Mouse (Mus musculus): Measurements from ENCODE around the gene Nr2f2.
A peak's percentile ranks its signal among the peaks of the same experiment; 100 is the strongest.

Nr2f2 gene

DNA sequence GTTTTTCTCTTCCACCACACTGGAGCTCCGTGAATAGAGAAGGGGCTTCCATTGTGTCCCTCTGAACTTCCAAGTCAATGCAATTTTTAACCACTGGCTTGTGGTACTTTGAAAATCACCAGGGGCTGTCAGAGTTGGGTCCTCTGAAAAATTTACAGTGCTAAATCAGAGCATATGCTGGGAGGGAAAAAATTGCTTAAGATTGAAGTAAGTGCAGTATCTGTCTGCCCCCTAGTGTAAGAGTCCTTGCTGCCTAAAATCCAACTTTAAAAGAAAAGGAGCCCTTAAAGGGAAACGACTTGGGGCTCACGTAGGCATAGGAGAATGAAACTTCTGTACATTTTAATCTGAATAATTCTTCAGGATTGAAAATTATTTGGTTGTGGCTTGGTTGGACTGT lies 1.7 kb downstream of the Nr2f2 start:
- no peak for DNase-seq

DNA sequence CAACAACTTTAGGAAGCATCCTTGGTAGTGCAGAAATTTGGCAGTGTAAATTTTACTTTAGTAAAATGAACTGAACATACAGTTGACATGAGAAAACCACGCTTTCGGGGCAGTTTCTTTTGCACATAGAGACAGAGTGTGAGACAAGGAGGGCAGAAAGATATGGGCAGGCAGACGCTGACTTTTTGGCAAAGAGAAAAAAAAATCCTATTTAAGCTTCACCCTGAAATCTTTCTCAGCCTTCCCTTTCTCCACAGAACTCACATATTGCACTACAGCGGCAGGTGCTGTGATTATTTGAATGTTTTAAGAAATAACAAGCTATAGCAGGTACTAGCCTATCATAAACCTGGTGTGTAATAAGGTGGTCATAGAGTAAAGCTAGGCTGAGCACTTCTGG lies 3.2 kb downstream of the Nr2f2 start:
- no peak for DNase-seq

DNA sequence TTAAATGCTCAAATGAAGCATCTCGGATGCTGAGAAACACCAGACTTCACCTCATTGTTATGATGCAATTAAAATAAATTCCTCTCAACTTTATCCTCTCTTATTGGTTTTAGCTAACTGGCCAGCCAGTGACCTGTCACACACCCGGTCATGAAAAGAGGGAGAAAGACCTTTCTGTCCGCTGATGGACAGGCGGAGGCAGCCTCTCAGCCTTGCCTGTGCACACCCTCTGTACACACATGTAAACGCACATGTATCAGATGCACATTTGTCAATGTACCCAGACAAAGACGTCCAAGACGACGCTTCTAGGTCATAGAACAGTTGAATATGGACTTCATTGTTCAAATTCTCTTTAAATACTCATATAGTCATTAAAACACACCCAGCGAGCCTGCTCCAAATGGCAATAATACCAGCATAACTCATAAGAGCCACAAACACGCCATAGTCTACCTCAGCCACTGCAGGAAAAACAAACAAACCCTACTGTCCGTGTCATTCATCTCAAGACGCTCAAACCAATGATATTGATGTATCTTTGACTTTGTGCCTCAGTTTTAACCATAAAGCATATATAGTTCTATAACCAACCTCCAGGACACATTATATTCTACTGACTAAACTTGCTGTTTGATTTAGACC lies 3.9 kb downstream of the Nr2f2 start:
- no peak for DNase-seq

DNA sequence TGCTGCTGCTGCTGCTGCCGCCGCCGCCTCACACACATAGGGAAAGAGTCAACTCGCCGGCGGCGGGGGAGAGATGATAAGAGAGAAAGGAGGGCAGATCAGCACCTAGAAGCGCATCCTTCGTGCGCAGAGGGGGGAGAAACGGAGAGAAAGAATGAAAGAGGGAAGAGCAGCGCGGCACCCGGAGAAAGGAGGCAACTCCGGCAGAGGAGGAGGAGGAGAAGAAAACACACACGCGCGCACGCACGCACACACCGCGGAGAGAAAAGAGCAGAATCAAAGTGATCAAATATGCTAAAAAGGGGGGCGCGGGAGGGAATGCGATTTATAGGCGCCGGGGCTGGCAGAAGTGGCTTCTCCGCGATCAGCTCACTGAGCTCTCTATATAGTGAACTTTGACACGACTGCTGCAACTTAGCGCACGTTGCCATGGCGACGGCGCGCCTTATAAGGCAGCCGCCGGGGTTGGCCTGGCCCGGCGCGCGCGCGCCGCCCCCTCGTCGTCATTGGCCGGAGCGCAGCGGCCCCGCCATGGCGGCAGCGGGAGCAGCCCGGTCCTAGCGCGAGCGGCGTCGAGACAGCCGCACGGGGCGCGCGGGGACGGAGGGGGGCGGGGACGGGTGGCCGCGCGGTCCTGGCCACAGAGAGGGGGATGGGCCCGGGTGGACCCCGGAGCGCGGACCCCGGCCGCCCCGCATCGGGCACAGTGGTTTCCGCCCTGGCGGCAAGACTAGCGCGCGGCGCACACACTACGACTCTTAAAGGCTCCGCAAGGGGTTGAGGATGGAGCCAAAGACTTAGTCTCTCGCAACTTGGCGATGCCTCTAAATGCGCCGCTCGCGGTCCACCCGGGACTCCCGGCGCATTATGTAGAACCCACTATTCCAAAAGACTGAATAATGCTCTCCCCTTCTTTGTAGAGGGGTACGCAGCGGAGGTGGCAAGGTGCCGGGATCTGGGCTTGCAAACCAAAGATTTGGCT lies 4.9 kb downstream of the Nr2f2 start:
- peak; percentile 57 for DNase-seq

DNA sequence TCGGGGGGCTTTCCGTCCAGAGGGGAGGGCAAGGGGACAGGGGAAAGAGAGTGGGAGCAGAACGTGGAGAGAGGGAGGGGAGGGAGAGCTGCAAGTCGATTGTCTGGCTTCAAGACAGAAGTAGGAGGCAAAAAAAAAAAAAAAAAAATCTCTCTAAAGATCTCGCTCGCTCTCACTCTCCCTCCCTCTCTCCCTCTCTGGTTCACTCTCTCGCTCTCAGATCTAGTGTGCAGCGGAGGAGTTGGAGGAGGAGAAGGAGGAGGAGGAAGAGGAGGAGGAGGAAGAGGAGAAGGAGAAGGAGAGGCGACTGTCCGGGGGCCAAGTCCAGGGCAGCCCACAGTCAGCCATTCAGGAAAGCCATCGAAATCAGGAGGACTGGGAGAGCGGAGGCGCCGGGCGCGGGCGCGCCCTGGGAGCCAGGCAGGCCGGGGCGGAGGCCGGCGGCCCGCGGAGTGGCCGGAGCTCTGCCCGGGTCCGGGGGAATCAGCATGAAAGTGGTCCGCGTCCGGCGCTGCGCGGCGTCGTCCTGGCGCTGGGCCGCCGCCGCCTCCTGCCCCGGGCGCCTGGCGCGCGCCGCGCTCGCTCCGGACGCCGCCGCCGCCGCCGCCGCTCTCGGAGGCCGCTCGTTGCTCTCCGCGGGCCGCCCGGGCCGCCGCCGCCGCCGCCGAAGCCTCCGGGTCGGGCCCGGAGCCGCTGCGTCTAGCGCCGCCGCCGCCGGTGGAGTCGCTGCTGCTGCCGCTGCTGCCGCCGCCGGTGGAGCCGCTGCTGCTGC lies 5.7 kb downstream of the Nr2f2 start:
- no peak for DNase-seq

DNA sequence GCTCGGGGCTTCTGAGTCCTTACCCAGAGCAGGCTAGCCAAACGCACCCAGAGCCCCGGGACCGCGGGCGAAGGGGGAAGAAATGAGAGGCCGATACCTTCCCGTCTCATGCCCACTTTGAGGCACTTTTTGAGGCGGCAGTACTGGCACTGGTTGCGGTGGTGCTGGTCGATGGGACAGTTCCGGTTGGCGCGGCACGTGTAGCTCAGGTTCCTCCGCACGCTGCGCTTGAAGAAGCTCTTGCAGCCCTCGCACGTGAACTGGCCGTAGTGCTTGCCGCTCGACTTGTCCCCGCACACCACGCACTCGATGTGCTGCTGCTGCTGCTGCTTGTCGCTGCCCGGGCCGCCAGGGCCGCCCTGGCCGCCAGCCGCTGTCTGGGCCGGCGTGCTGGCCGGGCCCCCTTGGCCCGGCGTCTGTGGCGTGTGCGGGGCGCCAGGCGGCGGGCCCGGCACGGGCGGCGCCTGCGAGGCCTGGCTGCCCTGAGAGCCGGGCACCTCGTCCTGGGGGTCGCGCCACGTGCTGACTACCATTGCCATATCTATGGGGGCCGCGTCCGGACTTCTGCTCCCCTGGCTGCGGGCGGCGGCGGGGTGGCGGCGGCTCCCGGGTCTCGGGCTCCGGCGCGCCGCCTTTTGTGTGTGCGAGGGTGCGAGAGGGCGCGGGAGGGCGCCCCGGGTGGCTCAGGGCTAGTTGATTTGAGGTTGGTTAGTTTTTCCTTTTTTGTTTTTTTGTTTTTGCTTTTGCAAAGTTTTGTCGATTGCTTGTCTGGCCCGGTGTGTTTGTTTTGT lies 6.5 kb downstream of the Nr2f2 start:
- no peak for DNase-seq

DNA sequence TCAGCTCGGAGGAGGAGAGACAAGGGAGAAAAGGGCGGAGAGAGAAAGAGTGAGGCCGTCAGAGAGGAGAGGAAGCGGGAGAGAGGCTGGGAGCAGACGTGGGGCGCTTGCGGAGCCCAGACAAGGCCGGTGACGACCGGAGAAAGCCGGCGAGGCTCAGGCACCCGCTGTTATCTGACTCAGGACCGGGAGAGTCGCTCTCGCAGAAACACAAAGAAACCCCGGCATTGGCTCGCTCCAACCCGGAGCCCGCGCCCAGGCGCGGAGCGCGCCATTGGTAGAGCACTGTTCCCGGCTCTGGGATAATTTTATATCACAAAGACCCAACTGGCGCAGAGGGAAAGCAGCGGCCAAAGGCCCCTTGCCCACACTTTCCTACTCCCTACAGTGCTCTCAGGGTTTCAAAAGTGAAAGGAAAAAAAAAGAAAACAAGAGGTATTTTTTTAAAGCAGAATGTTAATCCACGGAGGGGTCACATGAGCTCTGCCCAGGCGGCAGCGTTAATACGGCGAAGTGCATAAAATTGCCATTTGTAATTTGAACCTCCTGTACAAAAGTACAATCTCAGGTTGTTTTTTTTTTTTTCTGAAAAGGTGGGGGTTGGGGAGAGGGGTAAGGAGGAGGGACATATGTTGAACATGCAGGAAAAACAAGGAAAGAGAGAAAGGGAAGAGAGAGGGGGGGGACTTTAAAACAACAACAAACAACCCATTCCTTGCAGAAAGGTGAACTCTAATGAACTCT lies 7.5 kb downstream of the Nr2f2 start:
- no peak for DNase-seq

DNA sequence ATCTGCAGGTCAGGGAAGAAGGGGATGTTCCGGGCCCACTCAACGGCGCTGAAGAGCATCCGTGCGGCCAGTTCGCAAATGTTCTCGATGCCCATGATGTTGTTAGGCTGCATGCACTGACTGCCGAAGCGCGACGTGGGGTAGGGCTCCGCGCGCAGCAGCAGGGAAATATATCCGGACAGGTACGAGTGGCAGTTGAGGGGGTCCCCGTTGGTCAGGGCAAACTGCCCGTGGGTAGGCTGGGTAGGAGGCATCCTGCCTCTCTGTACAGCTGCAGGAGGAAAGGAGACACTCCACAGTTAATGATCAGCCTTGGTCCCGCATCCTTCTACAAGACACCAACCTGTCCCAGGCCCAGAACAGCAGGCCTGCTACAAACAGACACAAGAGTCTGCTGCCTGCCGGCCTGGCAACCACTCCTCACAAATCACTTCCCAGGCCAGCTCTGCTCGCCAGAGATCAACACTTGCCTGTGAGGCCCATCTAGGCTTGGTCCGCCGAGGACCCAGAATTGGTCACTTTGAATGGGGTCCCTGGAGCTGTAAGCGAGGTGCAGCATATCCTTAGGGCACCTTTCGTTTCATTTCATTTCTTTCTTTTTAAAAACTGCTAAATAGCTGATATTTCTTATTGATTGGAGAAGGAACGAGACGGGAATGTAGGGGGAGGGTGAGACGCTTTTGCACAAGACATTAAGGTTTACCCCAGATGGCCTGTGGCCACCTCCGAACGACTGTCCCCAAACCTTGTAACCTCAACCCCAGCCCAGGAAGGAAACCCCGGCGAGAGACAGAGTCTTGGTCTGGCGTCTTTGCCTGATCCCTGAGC lies 8.3 kb downstream of the Nr2f2 start:
- DNase-seq: no peak

DNA sequence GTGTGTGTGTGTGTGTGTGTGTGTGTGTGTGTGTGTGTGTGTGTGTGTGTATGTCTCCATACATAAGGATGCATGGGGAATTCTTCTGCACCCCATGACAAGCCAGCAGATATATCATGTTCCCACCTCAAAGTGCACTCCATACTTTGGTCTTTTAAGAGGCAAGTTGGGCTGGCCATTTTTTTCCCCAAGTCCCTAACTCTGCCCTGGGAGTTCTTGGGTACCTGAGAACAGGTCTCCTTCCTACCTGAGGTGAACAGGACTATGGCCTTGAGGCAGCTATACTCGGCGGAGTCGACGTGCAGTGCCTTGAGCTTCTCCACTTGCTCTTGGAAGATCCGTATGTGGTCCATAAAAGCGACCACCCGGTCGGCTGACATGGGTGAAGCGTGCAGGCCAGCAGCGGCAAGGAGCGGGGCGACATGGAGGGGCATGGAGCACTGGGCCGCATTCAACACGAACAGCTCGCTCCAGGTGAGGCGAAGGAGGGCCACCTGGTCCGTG lies 9.0 kb downstream of the Nr2f2 start:
- no peak for DNase-seq

DNA sequence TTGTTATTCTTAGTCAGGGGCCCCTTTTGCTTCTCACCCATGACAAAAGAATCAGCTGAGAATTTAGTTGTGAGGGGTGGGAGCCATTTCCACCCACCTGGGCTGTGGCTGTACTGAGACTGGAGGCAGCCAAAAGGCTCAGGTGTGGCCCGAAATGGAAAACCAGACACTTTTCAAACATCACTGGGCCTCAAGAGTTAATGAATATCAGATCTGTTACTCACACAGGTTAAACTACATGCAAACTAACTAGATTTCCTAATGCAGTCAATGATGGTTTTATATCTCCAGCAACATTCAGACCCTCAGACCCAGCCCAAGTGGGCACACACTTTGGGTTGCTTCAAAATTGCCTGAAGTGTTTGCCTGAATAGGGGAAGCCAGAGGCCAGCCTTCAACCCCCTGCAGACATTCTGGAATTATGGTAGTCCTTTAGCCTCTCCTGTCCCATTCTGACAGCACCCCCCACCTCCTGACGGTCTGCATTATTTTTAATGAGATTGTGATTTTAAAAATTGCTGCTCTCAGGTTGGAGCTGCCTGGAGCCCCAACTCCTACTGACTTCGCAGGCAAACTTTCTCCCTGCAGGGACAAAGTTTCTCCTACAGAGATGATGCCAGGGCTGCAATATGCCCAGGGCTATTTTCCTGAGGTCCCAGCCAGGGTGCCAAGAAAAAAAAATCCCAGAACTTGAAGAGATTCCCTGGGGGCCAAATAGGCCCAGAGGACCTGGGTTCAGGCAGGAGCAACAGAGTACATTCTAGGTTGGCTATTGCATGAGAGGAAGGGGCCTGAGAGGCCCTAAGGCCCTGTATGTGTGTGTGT lies 9.6 kb downstream of the Nr2f2 start:
- no peak for DNase-seq

DNA sequence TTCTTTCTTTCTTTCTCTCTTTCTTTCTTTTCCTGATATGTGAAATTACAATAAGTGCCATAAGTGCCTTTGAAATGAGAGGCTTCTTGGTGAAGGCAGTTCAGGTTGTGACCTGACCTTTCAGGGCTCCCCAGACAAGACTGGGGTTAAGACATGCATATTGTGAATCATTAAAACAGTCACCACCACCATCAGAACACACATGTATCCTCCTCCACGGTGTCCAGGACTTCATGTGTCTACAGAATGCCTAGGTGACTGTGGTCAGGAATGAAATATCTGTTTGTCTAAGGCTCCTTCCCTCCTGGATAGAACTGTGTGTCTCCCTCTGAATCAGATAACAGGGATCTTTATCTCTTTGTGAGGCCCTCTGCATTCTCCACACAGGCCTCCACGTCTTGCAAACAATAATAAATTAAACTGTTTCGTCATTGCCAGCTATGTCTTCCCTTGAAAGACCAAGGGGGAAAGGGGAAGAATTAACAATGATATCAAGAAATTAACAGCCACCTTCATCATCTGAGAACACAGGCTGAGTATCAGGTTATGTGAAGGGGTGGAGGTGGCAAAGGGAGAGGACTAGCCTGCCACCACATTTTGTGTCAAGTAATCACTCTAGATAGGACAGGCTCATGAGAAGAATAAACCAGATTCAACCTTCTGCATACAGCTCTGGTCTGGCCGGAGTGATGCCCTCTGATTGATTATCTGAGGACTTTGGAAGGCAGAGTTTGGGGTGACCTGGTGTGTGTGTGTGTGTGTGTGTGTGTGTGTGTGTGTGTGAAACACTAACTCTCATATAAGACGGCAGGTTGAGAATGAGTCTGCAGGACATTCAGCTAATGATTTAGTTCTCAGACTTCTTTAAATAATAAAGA lies 10.6 kb downstream of the Nr2f2 start:
- no peak for DNase-seq

DNA sequence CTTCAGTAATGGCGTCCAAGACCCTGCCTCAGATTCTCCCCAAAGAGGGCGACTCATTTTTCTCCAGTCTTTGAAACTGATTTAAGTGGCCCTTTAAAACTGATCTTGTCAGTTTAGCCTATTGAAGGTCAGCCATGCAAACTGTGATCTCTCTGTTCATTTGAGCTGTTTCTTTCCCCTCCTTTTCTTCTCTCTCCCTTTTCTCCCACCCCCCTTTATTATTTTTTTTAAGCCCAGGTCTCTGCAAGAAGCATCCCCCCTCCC lies 11.2 kb downstream of the Nr2f2 start:
- no peak for DNase-seq

DNA sequence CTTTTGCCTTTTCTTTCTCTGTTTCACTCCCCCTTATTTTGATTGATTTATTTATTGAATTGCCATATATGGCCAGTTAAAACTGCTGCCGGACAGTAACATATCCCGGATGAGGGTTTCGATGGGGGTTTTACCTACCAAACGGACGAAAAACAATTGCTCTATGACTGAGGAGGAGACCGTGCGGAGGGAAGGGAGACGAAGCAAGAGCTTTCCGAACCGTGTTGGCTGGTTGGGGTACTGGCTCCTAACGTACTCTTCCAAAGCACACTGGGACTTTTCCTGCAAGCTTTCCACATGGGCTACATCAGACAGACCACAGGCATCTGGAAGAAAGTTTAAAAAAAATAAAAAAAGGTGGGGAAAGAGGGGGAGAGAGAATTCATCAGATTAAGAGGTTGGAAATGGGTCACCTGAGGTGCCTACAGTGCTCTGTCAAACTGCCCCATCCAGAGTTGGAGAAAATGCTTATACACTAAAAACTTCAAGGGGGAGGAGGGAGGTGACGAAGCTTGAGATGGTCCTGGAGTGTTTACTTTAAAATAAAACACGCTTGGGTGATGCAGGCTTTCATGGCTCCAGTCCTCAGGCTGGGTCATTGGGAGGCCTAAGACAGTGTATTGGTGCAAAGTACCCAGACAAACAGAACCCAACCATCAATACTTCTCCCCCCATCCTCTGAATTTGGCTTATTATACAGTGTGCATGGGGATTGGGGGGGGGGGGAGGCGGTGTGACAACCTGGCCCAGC lies 11.8 kb downstream of the Nr2f2 start:
- no peak for DNase-seq

DNA sequence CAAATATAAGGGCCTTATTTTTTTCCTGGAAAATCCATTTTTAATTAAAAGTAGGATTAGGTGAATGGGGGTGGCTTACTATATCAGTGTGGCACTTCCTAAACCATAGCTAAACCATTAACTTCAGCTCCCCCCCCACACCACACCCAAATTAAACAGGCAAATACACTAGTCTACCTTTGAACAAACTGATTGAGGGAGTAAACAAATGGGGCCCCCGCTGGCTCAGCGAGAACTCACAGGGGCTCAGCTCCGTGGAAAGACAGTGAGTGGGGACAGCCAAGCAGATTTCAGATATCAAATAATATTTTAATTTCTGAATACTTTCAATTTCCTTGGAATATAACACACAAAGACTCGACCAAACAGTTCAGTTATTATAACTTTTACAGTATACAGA lies 13.4 kb downstream of the Nr2f2 start:
- no peak for DNase-seq

DNA sequence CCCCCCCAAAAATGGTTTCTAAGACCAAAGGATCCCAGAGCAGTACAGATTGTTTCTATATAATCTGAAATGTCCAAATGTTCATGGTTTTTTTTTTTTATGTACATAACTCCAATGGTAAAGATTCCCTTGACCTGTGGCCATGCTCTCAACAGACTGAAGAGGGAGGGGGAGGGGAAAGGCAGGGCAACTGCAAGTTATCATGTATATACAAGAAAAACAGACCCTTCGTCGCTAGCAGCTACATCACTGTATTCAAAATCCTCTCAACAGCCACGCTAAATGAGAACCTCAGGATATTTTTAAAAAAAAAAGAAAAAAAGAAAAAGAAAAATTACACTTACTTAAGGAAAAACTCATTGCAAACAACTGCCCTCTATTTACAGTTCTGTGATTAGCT lies 13.9 kb downstream of the Nr2f2 start:
- no peak for DNase-seq

DNA sequence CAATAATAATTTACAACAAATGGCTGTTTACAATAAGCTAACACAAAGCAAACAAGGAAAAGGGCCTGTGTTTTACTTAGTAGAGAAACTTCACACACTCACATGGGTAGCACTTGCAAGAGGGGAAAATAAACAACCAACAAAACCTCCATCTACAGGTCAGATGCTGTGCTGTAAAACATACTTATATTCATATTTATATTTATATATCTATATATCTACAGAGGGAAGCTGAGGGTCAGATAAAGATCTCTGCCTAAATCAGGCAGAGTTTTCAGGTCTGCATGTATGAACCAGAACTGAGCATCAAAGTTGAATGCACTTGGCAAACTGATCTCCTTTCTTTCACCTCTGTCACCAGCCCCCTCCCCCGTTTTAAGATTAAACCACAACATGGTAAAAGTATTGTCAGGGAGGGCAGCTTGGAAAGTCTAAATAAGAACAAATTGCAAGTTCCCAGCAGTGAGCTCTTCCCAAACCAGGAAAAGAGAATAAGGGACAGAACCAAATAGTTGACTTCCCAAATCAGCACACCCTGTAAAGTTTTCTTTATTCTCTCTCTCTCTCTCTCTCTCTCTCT lies 14.5 kb downstream of the Nr2f2 start:
- DNase-seq: no peak

DNA sequence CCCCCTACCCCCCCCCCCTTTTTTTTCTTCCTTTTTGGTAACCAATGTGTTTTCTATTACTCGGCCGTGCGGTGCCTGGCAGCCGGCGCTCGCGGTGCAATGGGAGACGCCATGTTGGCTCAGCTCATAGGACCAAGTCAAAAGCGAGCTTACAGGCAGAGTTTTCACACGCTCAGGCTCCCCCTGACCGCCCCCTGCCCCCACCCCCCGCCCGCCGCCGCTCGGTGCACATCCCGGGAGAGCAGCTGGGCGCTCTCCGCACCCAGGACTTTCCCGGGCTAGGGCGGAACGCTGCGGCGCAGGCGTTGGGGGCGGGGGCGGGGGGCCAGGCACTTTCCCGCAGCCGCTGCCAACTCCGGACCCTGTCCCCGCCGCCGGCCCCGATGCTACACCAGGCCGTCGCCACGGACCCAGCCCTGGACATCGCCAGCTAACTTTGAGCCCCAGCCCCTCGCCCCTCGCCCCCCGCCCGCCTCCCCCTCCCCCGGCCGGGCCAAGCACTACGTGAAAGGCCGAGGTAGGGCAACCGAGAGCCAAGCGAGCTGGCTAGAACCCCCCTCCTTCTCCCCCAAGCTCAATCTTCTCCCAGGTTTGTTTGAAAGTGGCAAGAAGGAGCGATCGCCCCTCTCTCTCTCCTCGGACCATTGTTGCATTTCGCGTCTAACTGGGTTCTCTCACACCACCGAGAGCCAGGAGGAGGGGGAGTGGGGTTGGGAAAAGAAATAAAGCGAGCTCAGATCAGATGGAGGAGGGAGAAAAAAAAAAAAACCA lies 15.6 kb downstream of the Nr2f2 start:
- DNase-seq: no peak
